Mouse (Mus musculus) CH12.LX (cell line): ENCODE results near the gene Slc25a12. TPM values are rescaled to one million over a fixed set of nuclear protein-coding genes. Genes with fewer than 3 reads are reported as not detected.

ENCODE experiments used
- DNase-seq: peaks from one replicate; pipeline ENCODE4 v3.0.0-alpha.2; 2013; ENCODE audit errors: extremely low read depth
- H3K27ac ChIP-seq: 2 replicates; pipeline ENCODE4 v1.5.1; 2012; ENCODE audit warnings: low read depth, mild to moderate bottlenecking, control low read depth, moderate library complexity; ENCODE audit not compliant: insufficient read depth
- H3K27me3 ChIP-seq: replicated peaks from 2 replicates; pipeline ENCODE3; 2012; ENCODE audit warnings: inconsistent platforms
- H3K36me3 ChIP-seq, 2 experiments: replicated peaks in 1 of 2; 2 replicates each; pipeline versions ENCODE3 to v1.6.1; 2012; ENCODE audit warnings: inconsistent platforms in 1 of 2, low read length in 1 of 2, mild to moderate bottlenecking in 1 of 2, mixed read lengths in 1 of 2, moderate library complexity in 1 of 2; ENCODE audit not compliant: control insufficient read depth in 1 of 2, insufficient read depth in 1 of 2
- H3K4me1 ChIP-seq, 2 experiments: 2 replicates each; pipeline ENCODE4 v1.6.1; 2012; ENCODE audit warnings: inconsistent platforms in 1 of 2, moderate library complexity in 1 of 2; ENCODE audit not compliant: insufficient read depth in 2 of 2, control insufficient read depth in 1 of 2
- H3K4me2 ChIP-seq: 2 replicates; pipeline ENCODE4 v1.6.1; 2012; ENCODE audit warnings: low read depth, mild to moderate bottlenecking, control low read depth; ENCODE audit not compliant: poor library complexity, insufficient read depth, severe bottlenecking
- H3K4me3 ChIP-seq, 3 experiments: fragments of 150-350 bp in 1 of 3; sonication (generic) in 1 of 3; replicated peaks in 1 of 3; 2 replicates each; pipeline versions ENCODE3 to v1.5.1; 2011 to 2012; ENCODE audit warnings: low read depth in 2 of 3, low read length in 2 of 3, mild to moderate bottlenecking in 2 of 3, moderate library complexity in 2 of 3, control low read depth in 1 of 3, improper control_type of control experiment in 1 of 3, inconsistent platforms in 1 of 3, mixed read lengths in 1 of 3; ENCODE audit not compliant: poor library complexity in 1 of 3
- H3K79me2 ChIP-seq: replicated peaks from 2 replicates; pipeline ENCODE4 v1.6.1; 2012; ENCODE audit warnings: mild to moderate bottlenecking, moderate library complexity; ENCODE audit not compliant: control insufficient read depth, poor library complexity, insufficient read depth, severe bottlenecking; ENCODE audit errors: extremely low read depth
- H3K9ac ChIP-seq: 2 replicates; pipeline ENCODE4 v1.6.1; 2012; ENCODE audit warnings: low read depth, mild to moderate bottlenecking, control low read depth, moderate library complexity; ENCODE audit not compliant: insufficient read depth
- H3K9me3 ChIP-seq: replicated peaks from 2 replicates; pipeline ENCODE3; 2012; ENCODE audit warnings: low read length, inconsistent platforms, mixed read lengths
- ELF1 ChIP-seq: IDR thresholded peaks from 2 replicates; pipeline ENCODE4 v1.6.1; 2014; ENCODE audit warnings: low read depth, mild to moderate bottlenecking, inconsistent platforms, low read length, improper control_type of control experiment
- GABPA ChIP-seq: IDR thresholded peaks from 2 replicates; pipeline ENCODE4 v1.6.1; 2012; ENCODE audit warnings: low read depth, low read length, improper control_type of control experiment, inconsistent platforms; ENCODE audit not compliant: insufficient replicate concordance
- HCFC1 ChIP-seq: IDR thresholded peaks from 2 replicates; pipeline ENCODE4 v1.6.1; 2012; ENCODE audit warnings: low read depth, mild to moderate bottlenecking, inconsistent platforms, low read length, improper control_type of control experiment
- JUND ChIP-seq: conservative IDR thresholded peaks from 2 replicates; pipeline ENCODE4 v1.6.1; 2011; ENCODE audit warnings: low read depth, low read length, improper control_type of control experiment
- MAX ChIP-seq: IDR thresholded peaks from 2 replicates; pipeline ENCODE4 v1.6.1; 2011; ENCODE audit warnings: low read length, improper control_type of control experiment
- MAZ ChIP-seq: IDR thresholded peaks from 2 replicates; pipeline ENCODE4 v1.6.1; 2012; ENCODE audit warnings: low read depth, mild to moderate bottlenecking, inconsistent platforms, low read length, improper control_type of control experiment, moderate library complexity
- MYC ChIP-seq: IDR thresholded peaks from 2 replicates; pipeline ENCODE4 v1.6.1; 2011; ENCODE audit warnings: low read depth, mild to moderate bottlenecking, improper control_type of control experiment, low read length
- NELFE ChIP-seq: IDR thresholded peaks from 2 replicates; pipeline ENCODE4 v1.6.1; 2011; ENCODE audit warnings: low read depth, low read length, improper control_type of control experiment
- NRF1 ChIP-seq: IDR thresholded peaks from 2 replicates; pipeline ENCODE4 v1.6.1; 2014; ENCODE audit warnings: low read depth, mild to moderate bottlenecking, inconsistent platforms, low read length, improper control_type of control experiment, moderate library complexity
- PAX5 ChIP-seq: IDR thresholded peaks from 2 replicates; pipeline ENCODE4 v1.6.1; 2012; ENCODE audit warnings: low read length, inconsistent platforms, mixed read lengths
- POLR2A ChIP-seq: IDR thresholded peaks from 2 replicates; pipeline ENCODE4 v1.6.1; 2011; ENCODE audit warnings: low read depth, mild to moderate bottlenecking, improper control_type of control experiment, low read length
- SIN3A ChIP-seq: IDR thresholded peaks from 2 replicates; pipeline ENCODE4 v1.6.1; 2012; ENCODE audit warnings: low read length, improper control_type of control experiment, inconsistent platforms
- TBP ChIP-seq: conservative IDR thresholded peaks from 2 replicates; pipeline ENCODE4 v1.6.1; 2011; ENCODE audit warnings: low read depth, low read length, improper control_type of control experiment
- TCF12 ChIP-seq: IDR thresholded peaks from 2 replicates; pipeline ENCODE4 v1.6.1; 2014; ENCODE audit warnings: low read depth, mild to moderate bottlenecking, inconsistent platforms, low read length, improper control_type of control experiment
- USF2 ChIP-seq: conservative IDR thresholded peaks from 2 replicates; pipeline ENCODE4 v1.6.1; 2011; ENCODE audit warnings: low read depth, low read length, improper control_type of control experiment
- ZMIZ1 ChIP-seq: IDR thresholded peaks from 2 replicates; pipeline ENCODE4 v1.6.1; 2012; ENCODE audit warnings: low read depth, mild to moderate bottlenecking, inconsistent platforms, low read length, improper control_type of control experiment
- ZNF384 ChIP-seq: IDR thresholded peaks from 2 replicates; pipeline ENCODE4 v1.6.1; 2012; ENCODE audit warnings: low read depth, low read length, improper control_type of control experiment, inconsistent platforms
- dilution Hi-C: fragments of 300-500 bp; cut with MboI; formaldehyde crosslinking; loops from 2 replicates; pipeline ENCODE4 v1.14.3; 2020; ENCODE audit warnings: low sequenced_read_pairs; ENCODE audit not compliant: extremely low pct_unique_long_range_greater_than_20kb, extremely low pct_ligation_motif_present
- in situ Hi-C: fragments of 300-500 bp; cut with MboI; formaldehyde crosslinking; loops from 3 replicates; pipeline ENCODE4 v1.14.3; 2019; ENCODE audit warnings: low sequenced_read_pairs, low pct_ligation_motif_present, low pct_unique_long_range_greater_than_20kb, mixed read lengths
- polyA plus RNA-seq: library from polyadenylated mRNA; unstranded; fragments of >175 nt; gene quantifications from 2 replicates; pipeline ENCODE4 v1.2.1, GENCODE M21; 2012; ENCODE audit warnings: low read depth; ENCODE audit not compliant: insufficient read length
- total RNA-seq, 2 experiments: library from RNA; depleted of rRNA; stranded (reverse); fragments of 300-350 nt in 1 of 2; fragments of >200 nt in 1 of 2; gene quantifications; 2 replicates each; pipeline ENCODE4 v1.2.3; 2012 to 2014

Slc25a12 gene
- total and polyA plus RNA-seq, 3 experiments: 97.1 to 211 (median 123) TPM

- TF ChIP-seq ZNF384 (no peak), ZMIZ1 (peak; percentile 66; the same call in 1 of the 2 replicates), JUND (no peak), HCFC1 (peak; percentile 75), NRF1 (no peak), GABPA (no peak), NELFE (peak; percentile 65), ELF1 (peak; percentile 90)
These were observed 21.6 kb upstream of the Slc25a12 start, which contains the start of gene Hat1 (continued) for GRCm38 (mm10) chr2:71388951-71389763.

DNA sequence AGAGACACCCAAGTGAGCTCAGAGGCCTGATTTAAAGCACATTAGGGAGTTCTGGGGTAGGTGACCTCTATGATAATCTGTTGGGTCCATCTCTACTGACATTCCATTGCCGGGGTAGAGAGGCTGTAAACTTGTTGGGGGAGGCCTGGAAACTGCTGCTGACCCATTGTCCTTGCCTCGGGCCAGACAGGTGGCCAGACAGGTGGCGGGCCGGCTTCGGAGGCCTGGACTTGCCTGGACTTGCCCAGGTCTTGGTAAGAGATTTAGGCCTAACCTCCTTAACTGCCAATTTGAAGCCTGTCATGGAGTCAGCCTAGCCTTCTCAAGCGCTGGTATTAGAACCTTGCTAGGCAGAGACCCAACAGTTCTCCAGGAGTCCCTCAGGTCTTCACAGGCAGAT, 20.2 kb upstream of the Slc25a12 start:
- no peaks in the 10 kb centered on the region for H3K27me3 ChIP-seq
- H3K4me1 ChIP-seq: peaks cover 6 to 26% of the 10 kb centered on the region in 2 experiments; a peak in 3 of 4 replicates
- no peak overlapping the region for H3K9ac ChIP-seq
- no peaks in the 10 kb centered on the region for H3K9me3 ChIP-seq
- no peak overlapping the region for H3K4me3 ChIP-seq
- no peak for DNase-seq
- in situ Hi-C loops: no loop called here
- no peak overlapping the region for H3K4me2 ChIP-seq
- dilution Hi-C loops: no loop called here
- H3K79me2 ChIP-seq: peaks cover 14% of the 10 kb centered on the region
- no peak for TF ChIP-seq MAZ
- TF ChIP-seq TCF12: peak; percentile 64
- no peak for TF ChIP-seq MAX
- peaks cover 2 to 16% of the 10 kb centered on the region in 2 experiments for H3K36me3 ChIP-seq
- H3K27ac ChIP-seq: no peak overlapping the region

DNA sequence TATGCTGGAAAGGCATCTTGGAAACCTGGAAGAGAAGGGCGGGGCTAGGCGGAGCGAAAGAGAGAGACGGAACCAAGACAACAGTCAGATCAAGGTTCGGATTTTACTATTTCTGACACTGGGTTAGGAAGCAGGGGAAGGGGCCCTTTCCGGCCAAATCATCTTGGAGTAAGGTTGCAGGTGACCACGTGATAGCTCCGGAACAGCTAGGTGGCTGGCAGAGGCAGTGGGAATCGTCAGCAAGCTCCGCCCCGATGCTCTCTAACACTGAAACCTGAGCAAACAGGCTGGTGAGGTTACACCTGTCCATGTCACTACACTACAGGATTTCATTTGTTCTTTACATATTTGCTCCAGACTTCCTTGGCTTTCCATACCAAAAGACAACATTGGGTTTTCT, 16.3 kb upstream of the Slc25a12 start:
- no peak overlapping the region for H3K4me2 ChIP-seq
- no peak for TF ChIP-seq MYC
- TF ChIP-seq PAX5: no peak
- TF ChIP-seq HCFC1: no peak
- TF ChIP-seq TBP: no peak
- TF ChIP-seq POLR2A: no peak
- TF ChIP-seq USF2: no peak
- TF ChIP-seq SIN3A: no peak
- no peak for TF ChIP-seq TCF12
- TF ChIP-seq, all 38 proteins: peak for 0
- no peak overlapping the region for H3K27ac ChIP-seq
- H3K27me3 ChIP-seq: no peaks in the 10 kb centered on the region
- DNase-seq: no peak
- no peak overlapping the region for H3K4me3 ChIP-seq
- dilution Hi-C loops (no loop called here), in situ Hi-C loops (no loop called here)
- H3K9me3 ChIP-seq: no peaks in the 10 kb centered on the region
- H3K79me2 ChIP-seq: no peaks in the 10 kb centered on the region
- no peaks in the 10 kb centered on the region for H3K36me3 ChIP-seq
- no peak overlapping the region for H3K9ac ChIP-seq
- peaks cover 6 to 17% of the 10 kb centered on the region in 2 experiments; a peak in 3 of 4 replicates for H3K4me1 ChIP-seq
